Mouse (Mus musculus): ENCODE results near the gene Axdnd1.

- TF ChIP-seq POLR2A (IDR thresholded peaks at IDR 0.05; ENCODE audit: control insufficient read depth, extremely low read depth, insufficient read depth, low read length, poor library complexity) (no peak), CTCF (IDR thresholded peaks at IDR 0.05; ENCODE audit: borderline replicate concordance, control insufficient read depth, extremely low read depth, insufficient read depth, low read length, poor library complexity) (no peak)
Observed at GRCm38 (mm10) chr1:156467655-156468255, 46.8 kb upstream of the Axdnd1 start.
